Mouse (Mus musculus): ENCODE results near the gene Ice2. TPM values are rescaled to one million over a fixed set of nuclear protein-coding genes. Genes with fewer than 3 reads are reported as not detected.

The Ice2 gene
- total RNA-seq (2023) = 19.4 TPM

DNA sequence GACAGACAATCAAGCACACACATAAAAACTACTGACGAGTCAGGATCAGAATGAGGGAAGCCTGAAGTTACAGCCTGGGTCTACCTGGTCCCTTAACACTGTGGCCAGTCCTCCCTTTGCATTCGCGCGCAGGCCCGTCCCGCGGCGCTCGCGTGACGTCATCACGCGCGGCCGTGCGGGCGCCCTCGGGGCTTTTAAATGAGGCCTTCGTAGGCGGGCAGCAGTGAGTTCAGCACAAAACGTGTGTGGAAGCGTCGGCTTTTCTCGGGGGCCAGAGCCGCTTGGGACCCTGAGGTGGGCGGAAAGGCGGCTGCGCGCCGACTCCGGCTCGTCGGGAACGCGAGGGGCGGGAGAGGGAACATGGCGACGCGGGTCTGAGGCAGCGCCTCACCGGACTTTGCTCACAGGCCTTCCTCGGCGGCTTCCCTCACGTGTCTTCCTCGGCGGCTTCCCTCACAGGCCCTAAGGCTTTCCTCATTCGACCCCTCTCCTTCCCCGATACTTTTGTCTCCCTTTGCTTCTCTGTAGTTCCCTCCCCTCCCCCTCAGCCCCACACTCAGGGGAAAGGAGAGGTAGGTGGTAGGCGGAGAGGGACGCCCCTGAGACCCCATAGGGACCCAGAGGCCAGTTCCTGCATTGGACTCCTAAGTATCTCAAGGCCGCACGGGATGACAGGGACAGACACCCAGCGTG, at the start of gene Ice2:
Ice2 (plus strand) TSS at position 147 of the 693 bp plus-strand sequence.

DNA sequence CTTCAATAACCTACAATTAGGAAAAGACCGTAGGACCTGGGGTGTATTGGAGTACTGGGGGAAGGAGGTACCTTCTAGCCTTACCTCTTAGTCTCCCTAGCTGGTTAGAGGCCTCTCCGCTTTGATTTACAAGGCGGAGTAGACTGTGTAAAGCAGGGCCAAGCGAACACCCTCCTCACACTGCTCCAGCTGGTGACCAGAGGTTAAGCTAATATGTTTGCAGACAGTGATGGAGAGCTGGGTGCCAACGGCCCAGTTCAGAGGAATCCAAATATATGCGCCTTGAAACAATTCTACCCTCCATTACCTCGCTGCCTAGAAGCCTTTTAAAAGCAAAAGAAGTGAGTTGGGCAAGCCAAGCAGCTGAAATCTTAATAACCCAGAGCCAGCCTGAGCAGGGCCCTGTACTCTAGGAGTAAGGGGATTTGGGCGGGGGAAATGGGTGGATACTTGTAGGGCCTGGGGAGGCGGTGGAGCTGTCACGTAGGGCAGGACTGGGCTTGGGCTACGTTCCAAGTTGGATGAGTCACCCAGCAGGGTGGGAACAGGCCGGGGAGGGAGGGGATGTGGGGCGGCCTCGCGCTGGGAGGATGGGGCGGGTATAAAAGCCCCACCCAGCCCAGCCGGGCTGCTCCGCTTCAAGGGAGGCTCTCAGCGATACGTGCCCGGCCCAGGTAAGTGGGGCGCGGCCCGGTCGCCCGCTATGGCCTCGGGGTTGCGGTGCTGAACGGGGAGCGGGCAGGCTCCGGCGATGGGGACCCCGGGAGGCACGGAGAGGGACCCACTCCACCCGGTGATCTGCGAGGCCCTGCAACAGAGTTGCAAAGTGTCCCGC, 55.6 kb downstream of the Ice2 start, which contains the start of gene Anxa2:
Anxa2 (plus strand) TSS at position 555 of the 835 bp plus-strand sequence.

Other genes with a start within 250 kb of the Ice2 start
- 23.1 TPM for gene Anxa2, start 55.7 kb downstream of the Ice2 start, total RNA-seq (2023)